Mouse (Mus musculus): ENCODE measurements around the gene Sdr16c6.

The Sdr16c6 gene

GRCm38 (mm10) chr4:4077372-4077771, at the start of gene Sdr16c6:
Gene Sdr16c6 (minus strand): TSS chr4:4077522.
- no peak for DNase-seq

- no peak for DNase-seq
Measured at GRCm38 (mm10) chr4:4080180-4080579, 2.9 kb upstream of the Sdr16c6 start.

DNA sequence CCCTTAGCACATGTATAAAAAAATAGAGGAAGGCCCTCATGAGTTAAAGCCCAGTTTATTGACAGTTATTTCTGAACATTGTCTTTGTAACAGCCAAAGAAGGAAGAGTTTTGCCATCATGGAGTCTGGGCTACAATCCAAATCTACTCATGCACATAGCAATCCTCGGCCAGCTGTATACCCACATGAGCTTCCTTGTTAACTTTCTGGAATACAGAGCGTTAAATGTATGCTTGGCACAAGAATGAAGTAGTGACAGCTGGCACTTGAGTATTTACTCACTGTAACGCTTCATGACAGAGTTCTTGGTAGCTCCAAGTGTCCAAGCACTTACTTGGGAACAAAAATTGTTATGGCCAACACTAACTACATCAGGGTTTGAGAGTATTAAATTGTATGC, 1.8 kb upstream of the Sdr16c6 start:
- DNase-seq = no peak

DNA sequence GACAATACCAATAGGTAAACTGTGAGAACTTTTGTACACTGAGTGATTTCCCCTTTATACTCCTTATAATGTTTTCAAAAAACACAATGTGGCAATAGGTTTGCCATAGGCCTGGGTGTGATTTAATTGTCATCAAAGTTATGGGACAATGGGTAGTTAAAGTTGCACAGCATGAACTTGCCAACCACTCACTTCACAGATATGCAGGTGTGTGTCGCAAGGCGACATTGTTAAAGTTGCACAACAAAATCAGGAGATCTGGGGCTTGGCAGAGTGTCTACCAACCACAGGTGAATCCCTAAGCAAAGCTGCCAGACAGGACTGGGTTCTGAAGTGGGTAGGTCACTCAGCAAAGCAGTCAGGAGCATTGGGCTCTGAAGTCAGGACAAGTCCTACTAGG, 1.3 kb downstream of the Sdr16c6 start:
- no peak for DNase-seq

Measured in embryo, embryonic 11 days (tissue).